Mouse (Mus musculus): ENCODE data around the gene Dlg2. TPM values are rescaled to one million over a fixed set of nuclear protein-coding genes. Genes with fewer than 3 reads are reported as not detected.

The Dlg2 gene
- polyA plus RNA-seq, 1 experiment = 0.85 TPM

DNA sequence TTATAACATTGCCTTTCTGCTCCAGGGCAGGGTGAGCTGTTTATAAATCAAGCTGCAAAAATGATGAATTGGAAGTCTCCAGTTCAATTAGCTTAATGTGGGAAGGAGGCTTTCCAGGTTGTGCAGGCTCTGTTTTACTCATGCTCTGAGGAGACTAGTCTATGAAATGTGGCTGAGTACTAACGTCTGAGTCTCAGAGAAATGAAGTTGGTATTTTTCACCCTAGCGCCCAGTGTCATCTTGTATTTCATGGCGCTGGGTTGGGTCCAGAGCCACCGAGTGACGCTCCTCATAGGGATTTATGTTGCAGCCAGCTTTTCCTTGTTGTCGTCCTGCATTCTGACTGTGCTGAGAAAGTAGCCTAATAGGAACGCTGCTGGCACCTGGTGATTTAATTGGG lies 986.8 kb downstream of the Dlg2 start:
- TF ChIP-seq POLR2A (IDR thresholded peaks at IDR 0.05; ENCODE audit: insufficient read depth, low read length) (no peak), EP300 (IDR thresholded peaks at IDR 0.05; ENCODE audit: insufficient read depth, low read depth, low read length) (no peak), CTCF (IDR thresholded peaks at IDR 0.05; ENCODE audit: low read depth, low read length) (no peak)
- Histone ChIP-seq H3K27ac (ENCODE audit: insufficient read depth, low read length) (no peak overlapping the region), H3K9ac (ENCODE audit: low read depth, poor library complexity, severe bottlenecking) (no peak overlapping the region), H3K27me3 (ENCODE audit: control insufficient read depth, insufficient read depth, low read length, poor library complexity, severe bottlenecking) (no peaks in the 10 kb centered on the region), H3K4me1 (ENCODE audit: control insufficient read depth, insufficient read depth, low read length) (no peaks in the 10 kb centered on the region), H3K4me3 (ENCODE audit: low read depth, low read length) (no peak overlapping the region), H3K9me3 (replicated peaks; ENCODE audit: control insufficient read depth, insufficient read depth, low read length, poor library complexity, severe bottlenecking) (no peaks in the 10 kb centered on the region), H3K36me3 (ENCODE audit: control insufficient read depth, insufficient read depth, low read length, poor library complexity, severe bottlenecking) (no peaks in the 10 kb centered on the region)

DNA sequence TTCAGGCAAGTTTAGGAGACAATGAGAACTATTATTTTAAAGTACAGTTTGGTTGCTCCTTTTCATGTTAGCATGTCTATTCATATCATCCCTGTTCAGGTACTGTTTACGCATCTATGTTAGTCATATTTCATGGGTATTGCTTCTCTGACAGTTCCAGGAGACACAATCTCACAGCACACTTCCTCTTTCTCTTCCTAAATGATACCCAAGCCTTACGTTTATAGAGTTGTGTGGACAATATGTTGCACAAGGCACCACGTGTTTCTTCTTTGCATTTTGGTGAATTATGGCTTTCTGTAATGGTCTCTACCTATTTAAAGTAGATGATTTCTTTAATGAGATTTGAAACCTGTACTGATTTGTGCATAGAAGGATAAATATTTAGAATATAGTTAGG lies 990.6 kb downstream of the Dlg2 start:
- Histone ChIP-seq H3K4me3 (ENCODE audit: low read depth, low read length) (no peak overlapping the region), H3K27me3 (ENCODE audit: control insufficient read depth, insufficient read depth, low read length, poor library complexity, severe bottlenecking) (no peaks in the 10 kb centered on the region), H3K9me3 (replicated peaks; ENCODE audit: control insufficient read depth, insufficient read depth, low read length, poor library complexity, severe bottlenecking) (no peaks in the 10 kb centered on the region), H3K27ac (ENCODE audit: insufficient read depth, low read length) (no peak overlapping the region), H3K4me1 (ENCODE audit: control insufficient read depth, insufficient read depth, low read length) (no peaks in the 10 kb centered on the region), H3K9ac (ENCODE audit: low read depth, poor library complexity, severe bottlenecking) (no peak overlapping the region), H3K36me3 (ENCODE audit: control insufficient read depth, insufficient read depth, low read length, poor library complexity, severe bottlenecking) (no peaks in the 10 kb centered on the region)
- TF ChIP-seq EP300 (IDR thresholded peaks at IDR 0.05; ENCODE audit: insufficient read depth, low read depth, low read length) = no peak
- no peak for TF ChIP-seq POLR2A (IDR thresholded peaks at IDR 0.05; ENCODE audit: insufficient read depth, low read length)
- no peak for TF ChIP-seq CTCF (IDR thresholded peaks at IDR 0.05; ENCODE audit: low read depth, low read length)

DNA sequence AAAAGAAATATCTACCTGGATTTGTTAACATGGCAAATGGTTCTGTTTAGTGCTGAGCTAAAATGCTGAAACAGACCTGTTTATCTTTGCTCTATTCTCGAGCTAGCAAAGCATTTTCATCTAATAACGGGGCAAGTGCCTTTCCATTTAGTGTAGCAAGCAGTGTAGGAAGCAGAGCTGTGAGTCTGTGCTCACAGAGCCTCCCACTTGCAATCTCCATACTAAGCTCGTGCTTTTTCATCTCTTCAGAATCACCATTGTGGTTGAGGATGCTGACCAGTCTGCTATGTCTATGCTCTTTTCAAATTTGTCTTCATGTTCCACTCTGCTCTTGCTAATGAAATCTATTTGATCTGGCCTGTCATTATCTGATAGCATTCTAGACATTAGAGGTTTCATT lies 1002.7 kb downstream of the Dlg2 start:
- no peak overlapping the region for H3K27ac ChIP-seq (ENCODE audit: insufficient read depth, low read length)
- no peaks in the 10 kb centered on the region for H3K4me1 ChIP-seq (ENCODE audit: control insufficient read depth, insufficient read depth, low read length)
- H3K27me3 ChIP-seq (ENCODE audit: control insufficient read depth, insufficient read depth, low read length, poor library complexity, severe bottlenecking) = no peaks in the 10 kb centered on the region
- no peak for TF ChIP-seq EP300 (IDR thresholded peaks at IDR 0.05; ENCODE audit: insufficient read depth, low read depth, low read length)
- TF ChIP-seq CTCF (IDR thresholded peaks at IDR 0.05; ENCODE audit: low read depth, low read length) = no peak
- no peak for TF ChIP-seq POLR2A (IDR thresholded peaks at IDR 0.05; ENCODE audit: insufficient read depth, low read length)
- H3K36me3 ChIP-seq (ENCODE audit: control insufficient read depth, insufficient read depth, low read length, poor library complexity, severe bottlenecking) = no peaks in the 10 kb centered on the region
- no peak overlapping the region for H3K4me3 ChIP-seq (ENCODE audit: low read depth, low read length)
- no peak overlapping the region for H3K9ac ChIP-seq (ENCODE audit: low read depth, poor library complexity, severe bottlenecking)
- H3K9me3 ChIP-seq (replicated peaks; ENCODE audit: control insufficient read depth, insufficient read depth, low read length, poor library complexity, severe bottlenecking) = no peaks in the 10 kb centered on the region

DNA sequence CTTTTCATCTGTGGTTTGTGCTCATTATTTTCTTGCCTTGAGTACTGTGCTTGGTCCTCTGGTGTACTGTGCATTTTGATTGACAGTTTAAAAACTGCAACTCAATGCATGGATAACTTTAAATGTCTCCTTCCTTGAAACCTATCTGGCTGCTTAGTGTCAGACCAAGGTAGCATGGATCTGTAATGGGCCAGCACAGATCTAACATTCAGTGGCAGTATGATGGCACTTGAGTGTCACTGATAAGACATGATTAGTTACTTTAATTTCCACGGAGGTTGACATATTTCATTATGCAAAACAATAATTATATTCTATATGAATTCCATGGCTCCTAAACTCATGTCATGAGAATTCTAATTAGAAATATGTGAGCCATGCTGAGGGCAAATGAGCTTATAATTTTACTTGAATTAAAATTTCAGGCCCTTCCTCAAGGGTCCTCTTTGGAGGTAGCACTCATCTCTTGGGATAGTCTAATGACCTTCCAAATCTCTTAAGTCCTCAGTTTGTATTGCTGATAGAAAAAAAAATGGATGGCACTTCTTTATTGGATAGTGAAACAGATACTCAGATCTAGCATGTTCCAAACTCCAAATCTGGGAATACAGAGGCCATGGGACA lies 1005.2 kb downstream of the Dlg2 start:
- H3K9ac ChIP-seq (ENCODE audit: low read depth, poor library complexity, severe bottlenecking) = no peak overlapping the region
- TF ChIP-seq EP300 (IDR thresholded peaks at IDR 0.05; ENCODE audit: insufficient read depth, low read depth, low read length) (no peak), CTCF (IDR thresholded peaks at IDR 0.05; ENCODE audit: low read depth, low read length) (no peak), POLR2A (IDR thresholded peaks at IDR 0.05; ENCODE audit: insufficient read depth, low read length) (no peak)
- no peak overlapping the region for H3K4me3 ChIP-seq (ENCODE audit: low read depth, low read length)

DNA sequence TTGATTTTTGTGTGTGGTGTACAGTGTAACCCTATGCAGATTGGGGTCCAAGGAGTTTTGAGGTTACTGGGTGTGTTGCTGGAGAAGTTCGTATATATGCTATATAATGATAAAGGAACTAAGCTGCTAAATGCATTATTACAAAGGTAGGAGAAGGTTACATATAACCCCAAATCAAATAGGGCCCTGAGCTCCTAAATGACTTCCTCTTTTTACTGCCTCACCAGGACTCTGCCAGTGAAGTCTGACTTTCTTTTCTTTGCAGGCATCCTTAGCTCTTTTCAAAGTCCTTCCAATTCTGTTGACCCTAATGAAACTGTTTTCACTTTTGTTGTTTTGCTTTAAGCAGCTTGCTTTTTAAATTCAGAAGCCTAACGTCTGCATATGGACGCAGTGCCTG lies 1016.8 kb downstream of the Dlg2 start:
- no peak overlapping the region for H3K9ac ChIP-seq (ENCODE audit: low read depth, poor library complexity, severe bottlenecking)
- no peaks in the 10 kb centered on the region for H3K36me3 ChIP-seq (ENCODE audit: control insufficient read depth, insufficient read depth, low read length, poor library complexity, severe bottlenecking)
- no peak for TF ChIP-seq CTCF (IDR thresholded peaks at IDR 0.05; ENCODE audit: low read depth, low read length)
- TF ChIP-seq EP300 (IDR thresholded peaks at IDR 0.05; ENCODE audit: insufficient read depth, low read depth, low read length) = no peak
- TF ChIP-seq POLR2A (IDR thresholded peaks at IDR 0.05; ENCODE audit: insufficient read depth, low read length) = no peak
- H3K4me3 ChIP-seq (ENCODE audit: low read depth, low read length) = no peak overlapping the region
- no peaks in the 10 kb centered on the region for H3K4me1 ChIP-seq (ENCODE audit: control insufficient read depth, insufficient read depth, low read length)
- no peak overlapping the region for H3K27ac ChIP-seq (ENCODE audit: insufficient read depth, low read length)
- H3K9me3 ChIP-seq (replicated peaks; ENCODE audit: control insufficient read depth, insufficient read depth, low read length, poor library complexity, severe bottlenecking) = no peaks in the 10 kb centered on the region
- no peaks in the 10 kb centered on the region for H3K27me3 ChIP-seq (ENCODE audit: control insufficient read depth, insufficient read depth, low read length, poor library complexity, severe bottlenecking)

More for the DNA sequence above, 1005.2 kb downstream of the Dlg2 start:
- Histone ChIP-seq H3K9me3 (replicated peaks; ENCODE audit: control insufficient read depth, insufficient read depth, low read length, poor library complexity, severe bottlenecking) (no peaks in the 10 kb centered on the region), H3K4me1 (ENCODE audit: control insufficient read depth, insufficient read depth, low read length) (no peaks in the 10 kb centered on the region), H3K36me3 (ENCODE audit: control insufficient read depth, insufficient read depth, low read length, poor library complexity, severe bottlenecking) (no peaks in the 10 kb centered on the region), H3K27me3 (ENCODE audit: control insufficient read depth, insufficient read depth, low read length, poor library complexity, severe bottlenecking) (no peaks in the 10 kb centered on the region), H3K27ac (ENCODE audit: insufficient read depth, low read length) (no peak overlapping the region)

DNA sequence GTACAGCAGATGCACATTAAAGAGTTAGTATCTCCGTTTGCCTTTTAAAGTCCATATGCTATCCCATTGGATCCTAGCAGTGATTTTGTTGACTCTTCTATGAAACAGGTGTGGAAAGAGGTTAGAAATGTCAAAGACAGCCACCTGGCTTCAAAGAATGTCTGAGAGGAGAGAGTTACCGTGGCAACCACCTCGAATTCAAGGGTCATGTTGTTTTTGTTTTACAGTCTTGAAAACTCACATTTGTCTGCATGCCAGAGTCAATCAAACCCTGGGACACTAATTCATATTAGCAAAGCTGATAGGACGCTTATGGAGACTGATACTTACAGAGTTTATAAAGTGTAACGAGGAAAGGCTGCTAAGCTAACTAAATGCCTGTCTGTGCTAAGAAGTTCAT lies 1019.1 kb downstream of the Dlg2 start:
- Histone ChIP-seq H3K4me1 (ENCODE audit: control insufficient read depth, insufficient read depth, low read length) (no peaks in the 10 kb centered on the region), H3K9ac (ENCODE audit: low read depth, poor library complexity, severe bottlenecking) (no peak overlapping the region), H3K4me3 (ENCODE audit: low read depth, low read length) (no peak overlapping the region), H3K9me3 (replicated peaks; ENCODE audit: control insufficient read depth, insufficient read depth, low read length, poor library complexity, severe bottlenecking) (no peaks in the 10 kb centered on the region), H3K36me3 (ENCODE audit: control insufficient read depth, insufficient read depth, low read length, poor library complexity, severe bottlenecking) (no peaks in the 10 kb centered on the region), H3K27me3 (ENCODE audit: control insufficient read depth, insufficient read depth, low read length, poor library complexity, severe bottlenecking) (no peaks in the 10 kb centered on the region), H3K27ac (ENCODE audit: insufficient read depth, low read length) (no peak overlapping the region)
- no peak for TF ChIP-seq POLR2A (IDR thresholded peaks at IDR 0.05; ENCODE audit: insufficient read depth, low read length)
- no peak for TF ChIP-seq CTCF (IDR thresholded peaks at IDR 0.05; ENCODE audit: low read depth, low read length)
- TF ChIP-seq EP300 (IDR thresholded peaks at IDR 0.05; ENCODE audit: insufficient read depth, low read depth, low read length) = no peak

Measured in ES-Bruce4 (cell line).